Mouse (Mus musculus) liver, adult 2 months (tissue): ENCODE results near the gene Chst14.

Source experiments
- CTCF ChIP-seq: fragments of 200-500 bp; IDR thresholded peaks from 2 replicates; pipeline ENCODE4 v1.5.1; 2011; ENCODE audit warnings: low read depth, low read length, control low read depth
- POLR2A ChIP-seq: fragments of 200-500 bp; IDR thresholded peaks from 2 replicates; pipeline ENCODE4 v1.6.1; 2011; ENCODE audit warnings: low read length, control low read depth; ENCODE audit not compliant: insufficient read depth; ENCODE audit errors: extremely low read depth

- TF ChIP-seq CTCF (no peak), POLR2A (no peak)
Observed at GRCm38 (mm10) chr2:118898771-118899170, 27.5 kb upstream of the Chst14 start.
